Mouse (Mus musculus) neutrophil, adult 83 days (primary cell): Measurements from ENCODE around the gene Gm11127. TPM values are rescaled to one million over a fixed set of nuclear protein-coding genes. Genes with fewer than 3 reads are reported as not detected.

Experiments used
- total RNA-seq, 2 experiments: library from RNA; stranded (reverse); gene quantifications; one replicate each; pipeline ENCODE4 v1.2.4; 2023

The Gm11127 gene
- 10 to 100 TPM; 28.3 to 31.6 TPM for total RNA-seq

GRCm38 (mm10) chr17:36058362-36058761 lies at the start of gene Gm11127:
TSS of gene Gm11127 (minus strand) at chr17:36058371.

GRCm38 (mm10) chr17:36042610-36043169 lies 15.5 kb downstream of the Gm11127 start, which contains the start of the genes H2-T22 and Gm6034:
TSS of gene H2-T22 (minus strand) at chr17:36042747.
TSS of gene Gm6034 (plus strand) at chr17:36042961.

DNA sequence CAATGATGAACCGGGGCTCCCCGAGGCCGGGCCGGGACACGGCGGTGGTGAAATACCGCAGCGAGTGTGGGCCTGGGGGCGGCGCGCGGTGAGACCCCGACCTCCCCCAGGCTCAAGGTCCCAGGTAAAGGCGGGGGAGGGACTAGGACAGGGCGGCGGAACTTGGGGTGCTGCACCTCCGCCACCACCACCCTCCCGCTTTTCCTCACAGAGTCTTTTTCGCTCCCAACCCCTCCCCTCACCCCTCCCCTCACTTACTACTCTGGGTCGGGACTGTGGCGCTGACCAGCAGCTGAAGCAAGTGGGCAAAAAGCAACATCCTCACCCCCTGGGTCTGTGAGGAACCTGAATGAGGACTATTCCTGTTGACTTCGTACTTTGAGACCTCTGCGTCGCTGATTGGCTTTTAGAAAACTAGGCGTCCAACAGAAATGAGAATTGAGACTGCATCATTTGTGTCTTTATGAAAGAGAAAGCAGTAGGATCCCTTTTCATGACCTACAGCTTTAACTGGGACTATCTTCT lies 25.8 kb downstream of the Gm11127 start, which contains the start of gene H2-T23:
H2-T23 (minus strand) TSS at position 505 of the 525 bp plus-strand sequence.

DNA sequence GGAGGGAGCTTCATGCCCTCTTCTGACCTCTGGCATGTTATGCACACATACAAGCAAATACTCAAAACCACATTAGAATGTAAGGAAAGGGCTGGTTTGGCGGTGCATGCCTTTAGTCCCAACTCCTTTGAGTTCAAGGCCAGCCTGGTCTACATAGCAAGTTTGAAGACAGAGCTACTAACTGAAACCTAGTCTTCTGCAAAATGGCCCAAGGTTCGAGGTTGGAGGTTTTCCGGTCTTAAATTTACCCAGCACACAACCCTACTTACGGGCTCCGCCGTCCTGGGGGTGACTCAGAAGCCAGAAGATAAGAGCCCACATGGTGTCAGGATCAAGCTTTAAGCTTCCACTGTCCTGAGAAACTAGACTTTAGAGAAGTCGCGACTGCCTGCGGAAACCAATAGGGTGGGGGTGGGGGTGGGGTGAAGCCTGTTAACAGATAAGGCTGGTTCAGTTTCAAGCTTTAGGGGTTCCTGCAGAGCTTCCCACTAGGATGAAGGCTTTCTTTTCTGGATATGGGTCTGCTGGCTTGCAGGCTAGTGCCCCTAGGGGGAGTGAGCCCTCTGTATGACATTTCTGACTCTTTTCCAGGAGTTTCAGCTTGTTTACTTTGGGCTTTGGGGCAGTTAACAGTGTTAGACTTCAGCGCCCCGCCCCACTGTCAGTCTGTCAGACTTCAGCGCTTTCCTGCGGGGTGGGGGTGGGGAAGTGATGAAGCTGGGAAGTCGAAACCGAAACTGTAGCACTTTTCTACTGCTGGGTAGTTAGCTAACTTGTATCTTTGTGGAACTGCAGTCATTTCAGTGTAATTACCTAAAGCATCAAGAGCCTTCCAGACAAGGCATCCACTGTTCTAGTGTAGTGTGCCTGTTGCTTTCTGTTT lies 37.7 kb downstream of the Gm11127 start, which contains the start of gene H2-T24:
H2-T24 (minus strand) TSS at position 370 of the 883 bp plus-strand sequence.

Other genes with a start within 250 kb of the Gm11127 start
- 100 to 1,000 TPM; 101 to 116 TPM for gene Ier3, start 236.7 kb downstream of the Gm11127 start, total RNA-seq
- 100 to 1,000 TPM; 163 to 179 TPM for gene Flot1, start 235.1 kb downstream of the Gm11127 start, total RNA-seq
- gene Tubb5, start 220.1 kb downstream of the Gm11127 start, total RNA-seq: 100 to 1,000 TPM; 489 to 531 TPM
- gene Mdc1, start 216.9 kb downstream of the Gm11127 start, total RNA-seq: 10 to 100 TPM; 37.2 to 40.1 TPM
- gene Nrm, start 197.1 kb downstream of the Gm11127 start, total RNA-seq: 10 to 100 TPM; 41.2 to 45.3 TPM
- gene Ppp1r18, start 192.8 kb downstream of the Gm11127 start, total RNA-seq: 100 to 1,000 TPM; 261 to 289 TPM
- 10 to 100 TPM; 66.1 to 74.8 TPM for gene Dhx16, start 178.6 kb downstream of the Gm11127 start, total RNA-seq
- gene 2310061I04Rik, start 160.9 kb downstream of the Gm11127 start, total RNA-seq: 10 to 100 TPM; 12.3 to 12.7 TPM
- 10 to 100 TPM; 13.7 to 14.9 TPM for gene Atat1, start 148.3 kb downstream of the Gm11127 start, total RNA-seq
- gene Mrps18b, start 142.0 kb downstream of the Gm11127 start, total RNA-seq: 10 to 100 TPM; 16.8 to 20.6 TPM
- 100 to 1,000 TPM; 215 to 217 TPM for gene Ppp1r10, start 141.9 kb downstream of the Gm11127 start, total RNA-seq
- gene Abcf1, start 88.6 kb downstream of the Gm11127 start, total RNA-seq: 10 to 100 TPM; 62.8 to 64.8 TPM
- 10 to 100 TPM; 38.0 to 39.9 TPM for gene Gnl1, start 78.5 kb downstream of the Gm11127 start, total RNA-seq
- 10 to 100 TPM; 20.8 to 21.4 TPM for gene Prr3, start 78.1 kb downstream of the Gm11127 start, total RNA-seq
- gene H2-T24, start 37.8 kb downstream of the Gm11127 start, total RNA-seq: 10 to 100 TPM; 34.1 to 43.9 TPM
- 100 to 1,000 TPM; 152 to 158 TPM for gene H2-T23, start 25.5 kb downstream of the Gm11127 start, total RNA-seq
- 10 to 100 TPM; 26.7 to 31.3 TPM for gene H2-T22, start 15.6 kb downstream of the Gm11127 start, total RNA-seq
- under 1 TPM in 1 of 2 experiments, not detected in 1; 0.35 TPM for gene Gm6034, start 15.4 kb downstream of the Gm11127 start, total RNA-seq
- gene Gm19684, start 63.3 kb upstream of the Gm11127 start, total RNA-seq: under 1 TPM in 1 of 2 experiments, not detected in 1; 0.31 TPM
- gene Gm7030, start 71.1 kb upstream of the Gm11127 start, total RNA-seq: 1 to 10 TPM; 1.4 to 1.5 TPM
- not detected for gene Gm8909, start 110.2 kb upstream of the Gm11127 start, total RNA-seq
- not detected for gene H2-T3, start 131.9 kb upstream of the Gm11127 start, total RNA-seq
- 10 to 100 TPM; 41.6 to 47.7 TPM for gene Rpp21, start 199.7 kb upstream of the Gm11127 start, total RNA-seq
- gene Trim39, start 213.9 kb upstream of the Gm11127 start, total RNA-seq: 10 to 100 TPM; 32.0 to 34.1 TPM
- gene H2-M10.2, start 228.1 kb upstream of the Gm11127 start, total RNA-seq: not detected